Mouse (Mus musculus): ENCODE results near the gene Tprn.

DNA sequence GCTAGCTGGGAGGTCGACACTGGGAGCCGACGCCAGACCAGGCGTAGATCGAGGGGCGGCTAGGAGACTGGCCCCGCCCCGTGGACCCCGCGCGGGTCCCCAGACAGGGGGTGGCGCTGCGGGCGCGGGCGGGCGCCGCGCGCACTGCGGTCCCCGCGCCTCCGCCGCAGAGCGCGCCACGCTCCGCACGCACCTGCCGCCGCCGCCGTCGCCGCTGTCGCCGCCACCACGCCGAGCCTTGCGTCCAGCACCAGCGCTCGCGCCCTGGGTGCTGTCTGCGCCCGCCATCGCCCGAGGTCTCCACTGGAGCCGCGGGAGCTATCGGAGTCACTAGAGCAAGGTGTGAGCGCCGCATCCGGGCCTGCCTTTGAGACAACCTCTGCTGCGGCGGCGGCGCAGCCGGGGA is 20.3 kb upstream of the Tprn start, which contains the start of the genes Rnf208 and Cysrt1:
- TF ChIP-seq POLR2A (IDR thresholded peaks at IDR 0.05; ENCODE audit: low read depth, low read length) = no peak
- TF ChIP-seq CTCF (IDR thresholded peaks at IDR 0.05; ENCODE audit: extremely low read depth, insufficient read depth, insufficient read length, insufficient replicate concordance) = no peak
